Mouse (Mus musculus): Measurements from ENCODE around the gene Eif4e1b.
"Not testable (repeated sequence)": the region's sequence is repeated elsewhere in the genome, so short reads cannot be mapped to it uniquely, and the experiment has no call there.

Eif4e1b gene

DNA sequence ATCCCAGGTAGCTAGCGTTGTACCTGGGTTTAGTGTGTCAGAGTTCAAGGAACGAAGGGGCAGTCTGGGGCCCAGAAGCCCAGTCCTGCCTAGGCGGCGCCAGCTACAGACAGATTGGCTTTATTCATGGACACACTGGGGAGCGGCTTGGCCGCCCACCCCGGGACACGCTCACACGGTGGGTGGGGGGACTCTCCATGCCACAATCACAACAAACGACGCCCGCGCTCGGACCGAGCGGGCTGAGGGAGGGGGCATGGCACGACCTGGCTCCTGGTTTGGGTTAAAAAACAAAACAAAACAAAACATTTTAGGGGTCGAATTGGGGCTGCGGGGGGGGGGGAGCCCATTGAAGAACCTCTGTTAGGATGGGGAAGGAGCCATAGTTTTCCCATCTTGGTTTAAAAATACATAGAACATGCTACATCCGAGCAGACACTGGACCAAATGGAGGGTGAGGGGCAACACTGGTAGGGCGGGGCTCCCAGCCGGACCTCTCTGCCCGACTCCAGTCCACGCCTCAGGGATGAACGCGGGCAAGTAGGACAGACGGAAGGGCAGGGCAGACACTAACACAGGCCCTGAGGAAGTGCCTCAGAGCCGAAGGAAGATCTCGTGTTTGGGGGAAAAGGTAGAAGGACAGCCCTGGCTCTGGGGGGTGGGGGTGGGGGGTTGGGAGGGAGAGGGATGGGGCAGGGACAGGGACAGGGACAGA lies 24.9 kb upstream of the Eif4e1b start:
- no peak for DNase-seq (ENCODE audit: low read depth in 2 of 2, low spot score in 2 of 2)

DNA sequence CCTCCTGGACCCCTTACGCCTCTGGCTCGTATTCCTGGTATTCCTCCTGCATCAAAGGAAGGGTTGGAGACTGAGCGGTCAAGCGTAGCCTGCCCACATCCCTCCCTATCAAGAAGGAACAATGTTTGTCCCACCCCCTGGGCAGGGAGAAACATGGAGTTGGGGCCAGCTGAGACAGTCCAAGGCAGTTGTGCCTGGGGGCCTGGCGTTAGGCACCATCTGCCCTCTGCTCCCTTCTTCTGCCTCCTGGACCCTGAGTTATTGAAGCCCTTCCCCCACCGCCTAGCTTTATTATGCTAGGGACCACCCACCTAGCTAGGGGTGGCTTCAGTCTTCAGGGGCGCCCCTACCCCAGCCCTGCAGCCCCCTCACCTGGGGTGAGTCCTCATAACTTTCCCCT lies 24.3 kb upstream of the Eif4e1b start:
- no peak for DNase-seq (ENCODE audit: low read depth in 2 of 2, low spot score in 2 of 2)

DNA sequence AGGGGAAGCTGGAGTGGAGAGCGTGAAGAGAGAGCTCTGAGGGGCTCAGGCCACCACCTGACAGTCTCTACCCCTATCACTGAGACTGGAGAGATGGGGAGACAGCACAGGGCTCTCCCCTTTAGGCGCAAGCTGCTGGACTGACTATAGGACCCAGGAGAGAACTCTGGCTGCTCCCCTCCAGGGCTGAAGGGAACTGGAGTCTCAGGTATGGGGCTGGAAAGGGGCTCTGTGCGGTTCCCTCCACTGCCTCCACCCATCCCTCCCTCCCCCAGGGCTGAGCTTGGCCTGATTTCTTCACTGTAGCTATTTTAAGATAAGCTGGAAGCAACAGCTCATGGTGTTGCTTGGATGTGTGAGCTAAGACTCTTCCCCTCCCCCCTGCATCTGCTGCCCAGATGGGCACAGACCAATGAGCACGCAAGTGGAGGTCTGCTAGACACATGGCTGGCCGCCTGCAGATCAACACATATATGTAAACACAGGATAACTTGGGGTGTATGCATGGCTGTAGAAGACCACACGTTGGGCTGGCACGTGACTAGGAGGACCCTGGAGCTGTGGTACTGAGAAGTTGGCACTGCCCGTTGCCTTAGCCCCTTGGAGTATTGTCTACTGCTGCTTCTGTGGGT lies 23.5 kb upstream of the Eif4e1b start:
- DNase-seq (ENCODE audit: low read depth in 2 of 2, low spot score in 2 of 2) = no peak

DNA sequence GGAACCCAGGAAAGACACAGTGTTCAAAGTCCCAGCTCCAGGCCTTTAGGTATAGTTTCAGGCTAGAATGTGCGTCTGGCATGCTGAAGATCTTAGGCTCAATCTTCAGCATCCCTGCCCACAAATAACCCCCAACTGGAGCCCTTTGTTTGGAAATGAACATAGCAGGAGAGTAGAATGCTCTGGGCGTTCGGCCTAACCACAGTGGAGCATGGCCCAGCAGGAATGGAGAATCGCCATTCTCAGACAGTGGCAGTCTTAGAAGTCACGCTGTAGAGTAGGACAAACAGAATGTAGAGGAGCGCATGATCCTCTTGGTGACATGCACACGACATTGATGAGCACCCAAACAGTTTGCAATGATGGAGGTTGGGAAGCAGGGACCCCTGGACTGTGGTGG lies 22.9 kb upstream of the Eif4e1b start:
- no peak for DNase-seq (ENCODE audit: low read depth in 2 of 2, low spot score in 2 of 2)

DNA sequence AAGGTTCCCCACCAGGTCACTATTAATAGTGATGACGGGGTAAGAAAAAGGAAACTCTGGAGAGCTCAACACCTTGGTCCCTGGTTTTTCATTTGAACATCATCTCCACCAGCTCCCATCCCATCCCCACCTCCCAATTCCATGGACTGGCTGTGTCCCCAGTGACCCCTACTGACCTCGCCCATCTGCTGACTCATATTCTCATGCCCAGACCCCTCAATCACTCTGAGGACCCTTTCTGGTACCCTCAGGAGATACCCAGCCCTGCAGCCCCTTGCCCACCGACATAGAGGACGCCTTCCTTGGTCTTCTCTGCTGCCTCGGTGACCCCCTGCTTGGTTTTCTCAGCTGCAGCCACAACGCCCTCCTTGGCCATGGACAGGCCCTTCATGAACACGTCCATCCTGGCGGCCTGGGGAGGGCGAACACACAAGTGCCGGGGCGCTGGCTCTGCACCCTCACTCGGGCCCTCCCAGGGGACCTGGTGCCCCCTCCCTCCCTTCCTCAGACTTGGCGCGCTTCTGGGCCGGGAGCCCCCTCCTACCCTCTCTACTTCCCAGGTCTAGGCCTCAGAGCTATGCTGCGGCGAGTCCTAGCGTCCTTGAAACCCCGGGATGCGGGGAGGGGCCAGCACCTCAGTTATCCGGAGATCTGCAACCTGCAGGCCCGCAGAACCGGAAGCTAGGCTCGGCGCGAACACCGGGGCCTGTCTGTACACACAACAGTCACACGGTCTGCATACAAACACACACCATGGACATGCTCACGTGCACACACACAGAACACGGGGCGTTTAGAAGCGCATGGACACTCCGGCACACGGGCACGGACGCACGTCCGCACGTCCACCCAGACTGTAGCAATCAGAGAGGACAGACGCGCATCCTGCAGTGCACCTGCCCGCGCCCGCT lies 18.3 kb upstream of the Eif4e1b start:
- no peak for DNase-seq (ENCODE audit: low read depth in 2 of 2, low spot score in 2 of 2)

DNA sequence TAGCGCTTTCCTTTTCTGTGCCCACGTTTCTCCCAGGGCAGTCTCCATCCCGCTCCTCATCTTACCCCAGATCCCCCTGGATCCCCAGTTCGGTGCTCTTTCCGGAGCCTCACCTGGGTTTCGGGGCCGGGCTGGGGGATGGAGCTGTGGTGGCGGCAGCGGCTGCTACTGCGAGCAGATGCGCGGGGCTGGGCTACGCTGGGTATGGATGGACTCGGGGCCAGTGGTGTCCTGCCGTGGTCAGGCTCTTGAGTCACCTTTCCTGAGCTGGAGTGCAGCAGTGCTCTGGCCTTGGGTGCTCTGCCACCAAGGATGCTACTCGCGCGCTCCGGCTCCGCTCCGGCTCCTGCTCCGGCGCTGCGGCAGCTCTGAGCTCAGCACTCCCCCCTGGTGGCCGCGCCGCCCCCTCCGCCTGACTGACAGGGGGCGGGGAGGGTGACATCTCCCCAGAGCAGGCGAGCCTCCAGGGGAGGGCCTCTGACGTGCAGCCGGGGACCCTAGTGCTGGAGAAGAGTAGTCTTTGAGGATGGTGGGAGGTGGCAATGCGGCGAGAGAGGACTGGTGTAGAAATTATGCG lies 17.5 kb upstream of the Eif4e1b start, which contains the start of gene Sncb:
TSS of gene Sncb (minus strand) at position 404 of the 577 bp plus-strand sequence.
- peak; percentile 55 to 57 for DNase-seq (ENCODE audit: low read depth in 2 of 2, low spot score in 2 of 2)

DNA sequence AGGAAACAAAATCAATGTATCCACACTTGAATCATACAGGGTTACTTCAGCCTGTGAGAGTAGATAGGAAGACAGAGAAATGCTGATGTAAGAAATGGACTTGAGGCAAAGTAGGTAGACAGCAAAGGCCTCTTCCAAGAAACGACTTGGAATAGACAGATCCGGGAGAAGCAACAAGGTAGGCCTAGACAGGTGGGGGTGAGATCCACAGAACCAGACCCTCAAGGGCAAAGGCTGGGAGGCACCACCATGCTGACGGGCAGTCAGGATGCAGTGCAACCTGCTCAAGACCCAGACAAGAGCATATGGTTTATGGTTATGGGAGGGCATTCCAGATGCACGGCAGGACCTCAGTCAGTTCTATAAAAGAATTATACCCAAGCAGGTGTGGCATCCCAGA lies 16.8 kb upstream of the Eif4e1b start:
- no peak for DNase-seq (ENCODE audit: low read depth in 2 of 2, low spot score in 2 of 2)

DNA sequence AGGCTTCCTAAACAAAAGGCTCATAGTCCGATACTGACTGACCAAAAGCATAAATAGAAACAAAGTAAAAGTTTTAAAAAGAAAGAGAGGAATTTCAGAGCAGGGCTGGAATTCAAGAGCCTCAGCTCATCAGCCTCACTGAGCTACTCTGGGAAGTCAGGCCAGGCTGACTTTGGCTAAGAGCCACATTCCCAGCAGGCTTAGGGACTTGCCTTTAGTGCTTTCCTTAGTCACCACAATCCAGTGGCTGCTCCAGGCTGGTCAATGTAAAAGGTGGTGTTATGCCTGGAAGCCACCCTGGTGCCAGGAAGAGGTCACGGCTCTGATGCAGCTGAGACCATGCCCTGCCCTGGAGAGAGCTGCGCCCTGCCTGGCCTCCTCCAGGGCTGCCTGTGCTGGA lies 3.2 kb upstream of the Eif4e1b start:
- DNase-seq (ENCODE audit: low read depth in 2 of 2, low spot score in 2 of 2) = no peak

DNA sequence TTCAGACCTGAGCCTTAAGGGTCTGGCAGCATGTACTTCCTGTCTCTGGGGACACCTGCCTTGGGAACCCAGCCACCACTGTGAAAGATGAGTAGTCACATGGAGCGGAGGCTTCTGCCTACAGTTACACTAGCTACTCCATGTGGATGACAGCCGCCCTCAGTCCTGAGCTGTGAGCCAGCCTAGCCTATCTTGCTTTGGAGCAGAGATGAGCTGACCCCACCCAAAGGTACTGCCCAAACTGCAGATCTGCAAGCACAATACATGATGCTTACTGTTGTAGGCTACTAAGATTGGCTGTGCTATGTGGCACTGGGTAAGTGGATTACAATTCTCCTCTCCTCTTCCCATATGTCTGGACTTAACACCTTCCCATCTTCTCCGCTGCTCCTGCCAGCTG lies 2.7 kb upstream of the Eif4e1b start:
- no peak for DNase-seq (ENCODE audit: low read depth in 2 of 2, low spot score in 2 of 2)

DNA sequence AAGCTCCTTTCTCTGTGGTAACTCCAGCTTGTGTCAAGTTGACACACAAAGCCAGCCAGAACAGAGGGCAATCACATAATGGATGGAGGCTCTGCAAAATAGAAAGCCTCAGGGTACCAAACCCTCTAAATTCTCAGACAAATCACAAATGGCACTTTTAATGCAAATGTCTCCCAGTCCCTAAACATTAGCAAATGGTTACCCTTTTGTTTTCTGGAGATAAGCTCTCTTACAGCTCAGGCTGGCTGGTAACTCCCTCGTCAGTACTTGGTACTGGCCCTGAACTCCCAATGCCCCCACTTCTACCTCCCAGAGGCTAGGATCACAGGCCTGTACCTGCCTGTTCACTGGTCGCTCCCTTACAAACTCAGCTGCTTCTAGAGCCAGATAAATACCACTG lies 563 bp upstream of the Eif4e1b start:
- no peak for DNase-seq (ENCODE audit: low read depth in 2 of 2, low spot score in 2 of 2)

DNA sequence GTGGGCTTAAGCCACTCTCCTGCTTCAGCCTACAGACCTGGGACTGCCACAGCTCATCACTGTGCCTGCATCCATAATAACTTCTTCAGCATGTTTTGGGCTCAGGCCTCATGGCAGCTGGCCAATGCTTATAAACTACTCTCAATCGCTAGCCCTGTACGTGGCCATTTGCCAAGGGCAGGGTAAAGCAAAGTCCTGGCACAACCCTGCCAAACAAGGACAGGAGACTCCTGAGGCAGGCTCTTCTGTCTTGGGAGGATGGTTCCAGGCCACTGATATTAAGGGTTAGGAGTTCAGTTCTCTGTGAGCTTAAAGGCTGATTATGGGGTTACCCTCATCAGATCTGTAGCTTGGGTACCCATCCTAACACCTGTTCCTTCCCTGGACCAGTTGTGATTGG lies 3.8 kb downstream of the Eif4e1b start:
- not testable (repeated sequence) for DNase-seq (ENCODE audit: low read depth in 2 of 2, low spot score in 2 of 2)

DNA sequence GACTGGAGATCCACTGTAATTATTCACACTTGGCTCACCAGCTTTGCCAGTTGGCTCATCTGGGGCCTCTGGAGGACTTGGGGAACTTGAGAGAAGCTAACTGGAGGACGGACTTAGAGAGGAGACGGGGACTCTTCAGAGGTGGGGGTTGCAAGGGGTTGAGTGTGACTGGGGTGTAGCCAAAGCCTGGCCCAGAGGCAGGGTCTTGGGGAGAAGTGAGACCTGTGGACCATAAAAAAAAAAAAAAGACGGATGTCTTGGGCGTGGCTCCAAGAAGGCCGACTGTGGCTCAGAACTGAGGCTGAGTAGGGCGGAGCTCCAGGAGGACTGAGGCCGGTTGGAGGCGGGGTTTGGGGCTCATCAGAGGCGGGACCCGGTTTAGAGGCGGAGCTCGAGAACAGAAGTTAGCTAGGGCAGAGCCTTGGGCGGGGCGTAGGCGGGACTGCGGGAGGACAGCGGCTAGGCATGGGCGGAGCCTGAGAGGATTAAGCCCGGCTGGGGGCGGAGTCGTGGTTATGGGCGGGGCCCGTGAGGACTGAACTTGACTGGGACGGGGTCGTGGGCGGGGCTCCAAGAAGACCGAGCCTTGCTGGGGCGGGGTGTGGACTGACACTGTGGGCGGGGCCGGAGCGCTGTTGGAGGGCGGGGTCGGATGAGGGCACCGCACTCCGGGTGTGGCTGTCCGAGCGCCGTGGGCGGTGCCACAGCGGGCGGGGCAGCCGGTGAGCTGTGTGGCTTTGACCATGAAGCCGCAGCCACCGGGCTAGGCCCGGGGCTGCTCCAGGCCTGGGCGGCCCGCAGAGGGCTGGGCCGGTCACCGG lies 5.2 kb downstream of the Eif4e1b start, which contains the start of gene Tspan17:
TSS of gene Tspan17 (plus strand) at position 638 of the 821 bp plus-strand sequence.
- DNase-seq (ENCODE audit: low read depth in 2 of 2, low spot score in 2 of 2) = peak; percentile 42 to 63

DNA sequence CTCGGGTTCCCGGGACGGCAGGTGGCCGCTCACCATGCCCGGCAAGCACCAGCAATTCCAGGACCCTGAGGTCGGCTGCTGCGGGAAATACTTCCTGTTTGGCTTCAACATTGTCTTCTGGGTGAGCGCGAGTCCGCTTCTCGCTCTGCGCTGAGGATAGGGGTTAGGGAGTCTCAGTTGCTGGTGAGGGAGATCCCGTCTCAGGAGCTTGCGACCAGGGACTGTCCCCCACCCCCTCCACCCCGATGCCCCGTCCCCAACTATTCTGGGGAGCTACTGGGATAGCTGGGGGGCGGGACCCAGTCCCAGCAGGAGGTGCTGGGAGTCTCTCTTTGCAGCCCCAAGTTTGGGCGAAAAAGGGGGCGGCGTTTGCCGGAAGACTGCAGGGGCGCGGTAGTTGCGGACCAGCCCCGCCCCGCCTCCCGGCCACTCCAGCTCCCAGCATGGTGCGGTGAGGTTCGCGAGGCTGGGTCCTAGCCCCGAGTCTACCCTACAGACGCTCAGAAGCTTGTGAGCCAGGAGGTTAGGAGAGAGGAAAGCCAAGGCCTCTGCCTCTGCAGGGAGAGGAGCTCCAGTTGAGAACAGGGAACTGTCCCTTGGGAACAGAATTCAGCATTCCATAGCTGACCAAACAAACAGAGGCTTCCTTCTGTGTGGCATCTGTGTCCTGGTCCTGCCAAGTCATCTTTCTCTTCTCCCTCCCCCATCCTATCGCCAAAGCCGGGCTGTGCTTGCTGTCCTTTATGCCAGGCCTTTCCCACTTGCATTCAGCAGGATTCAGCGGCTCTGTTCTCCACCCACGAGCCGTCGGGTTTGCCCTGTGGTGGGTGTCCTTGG lies 6.0 kb downstream of the Eif4e1b start:
- DNase-seq (ENCODE audit: low read depth in 2 of 2, low spot score in 2 of 2) = no peak

DNA sequence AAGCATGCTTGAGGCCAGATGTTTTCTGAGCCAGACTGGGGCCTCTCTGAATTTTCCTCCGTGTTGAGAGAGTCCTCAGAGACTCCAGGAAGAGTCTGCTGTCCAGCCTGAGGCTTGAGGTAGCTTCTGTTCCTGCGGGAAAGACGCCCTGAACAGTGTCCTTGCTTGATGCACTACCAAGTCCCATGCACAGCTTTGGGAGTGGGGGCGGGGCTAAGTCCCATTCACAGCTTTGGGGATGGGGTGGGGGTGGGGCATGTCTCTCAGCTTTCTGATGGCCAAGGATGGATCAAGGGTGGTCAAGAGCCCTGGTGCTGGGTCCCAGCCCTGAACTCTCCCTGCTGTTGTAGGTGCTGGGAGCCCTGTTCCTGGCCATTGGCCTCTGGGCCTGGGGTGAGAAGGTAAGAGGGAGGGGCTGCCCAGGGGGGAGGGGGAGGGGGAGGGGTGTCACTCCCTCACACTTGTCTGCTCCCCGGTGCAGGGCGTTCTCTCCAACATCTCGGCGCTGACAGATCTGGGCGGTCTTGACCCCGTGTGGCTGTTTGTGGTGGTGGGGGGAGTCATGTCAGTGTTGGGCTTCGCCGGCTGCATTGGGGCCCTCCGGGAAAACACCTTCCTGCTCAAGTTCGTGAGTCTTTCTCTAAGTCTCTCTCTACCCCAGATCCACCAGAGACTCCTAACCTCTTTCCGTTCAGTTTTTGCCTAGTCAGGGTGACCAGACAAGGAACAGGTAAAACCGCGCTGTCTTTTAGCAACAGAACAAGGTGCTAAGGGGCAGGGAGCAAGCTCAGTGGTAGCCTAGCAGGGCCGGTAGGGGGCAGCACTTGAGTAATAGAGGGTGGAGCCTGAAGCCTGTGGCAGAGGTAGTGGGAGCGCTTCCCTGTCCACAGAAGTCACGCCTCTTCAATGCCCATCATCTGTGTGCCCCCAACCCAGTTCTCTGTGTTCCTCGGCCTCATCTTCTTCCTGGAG lies 8.7 kb downstream of the Eif4e1b start:
- DNase-seq (ENCODE audit: low read depth in 2 of 2, low spot score in 2 of 2) = no peak

DNA sequence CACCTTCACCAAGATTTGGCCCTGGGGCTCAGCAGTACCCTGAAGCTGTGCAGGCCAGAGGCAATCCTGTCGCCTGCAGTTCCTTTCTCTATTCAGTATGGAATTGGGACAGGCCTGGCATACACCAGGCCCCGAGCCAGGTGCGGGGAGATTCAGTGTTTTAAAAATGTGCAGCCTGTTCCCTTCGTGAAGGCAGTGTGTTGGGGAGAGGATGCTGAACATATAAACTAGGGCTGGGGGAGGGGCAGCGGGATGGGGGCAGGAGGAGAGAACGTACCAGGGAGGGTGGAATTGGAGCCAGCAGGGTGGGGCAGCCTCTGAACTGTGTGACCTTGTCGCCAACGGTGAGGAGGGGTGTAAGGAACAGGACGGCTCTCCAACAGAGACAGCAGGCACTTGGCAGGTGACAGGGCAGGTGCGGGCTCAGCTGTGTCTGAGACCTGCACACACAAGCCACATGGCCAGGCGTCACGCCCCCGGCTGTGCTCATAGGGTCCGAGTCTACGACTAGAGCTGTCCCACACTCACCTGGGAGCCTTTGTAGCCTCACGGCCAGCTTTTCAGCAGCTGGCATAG lies 10.3 kb downstream of the Eif4e1b start:
- DNase-seq (ENCODE audit: low read depth in 2 of 2, low spot score in 2 of 2) = no peak

DNA sequence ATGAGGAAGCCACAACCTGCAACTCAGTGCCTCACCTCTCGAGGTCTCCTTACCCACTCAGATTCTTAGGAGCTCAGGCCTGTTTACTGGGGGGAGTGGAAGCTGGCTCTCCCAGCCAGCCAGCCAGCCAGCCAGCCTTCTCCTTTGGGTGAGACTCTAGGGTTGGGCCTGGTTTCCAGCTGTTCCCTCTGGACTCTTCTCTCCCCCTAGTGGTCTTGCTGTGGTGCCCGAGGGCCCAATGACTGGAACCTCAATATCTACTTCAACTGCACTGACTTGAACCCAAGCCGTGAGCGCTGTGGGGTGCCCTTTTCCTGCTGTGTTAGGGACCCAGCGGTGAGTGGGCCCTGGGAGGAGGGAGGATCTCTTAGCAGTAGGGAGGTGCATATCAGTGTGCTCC lies 11.0 kb downstream of the Eif4e1b start:
- DNase-seq (ENCODE audit: low read depth in 2 of 2, low spot score in 2 of 2) = no peak

DNA sequence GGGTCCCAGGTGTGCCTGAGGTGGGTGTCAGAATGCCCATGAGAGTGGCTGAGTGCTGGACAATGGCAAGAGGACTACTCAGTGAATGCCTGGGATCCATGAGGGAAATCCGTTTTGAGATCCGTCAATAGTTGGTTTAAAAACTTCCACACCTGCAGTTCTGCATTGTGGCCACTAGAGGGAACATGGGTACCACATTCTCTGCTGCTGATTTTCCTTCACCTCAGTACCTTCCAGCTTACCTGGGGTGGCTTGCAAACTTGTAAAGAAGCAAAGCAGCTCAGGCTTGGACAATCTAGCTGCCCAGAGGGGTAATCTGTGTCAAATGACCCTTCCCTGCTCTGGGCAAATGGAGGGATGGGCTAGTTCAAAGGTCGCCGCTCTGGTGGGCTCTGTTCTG lies 13.6 kb downstream of the Eif4e1b start:
- DNase-seq (ENCODE audit: low read depth in 2 of 2, low spot score in 2 of 2) = peak in 1 of 2 experiments; percentile 23
